Mouse (Mus musculus): ENCODE results near the gene Thap3. TPM values are rescaled to one million over a fixed set of nuclear protein-coding genes. Genes with fewer than 3 reads are reported as not detected.

The Thap3 gene
- polyA plus RNA-seq (2014; fragmentation: Illumina TruSeq; extraction: RNeasy Lipid Tissue Mini Kit (QIAGEN cat#74804); ENCODE audit: low read depth, low replicate concordance), result not detected

DNA sequence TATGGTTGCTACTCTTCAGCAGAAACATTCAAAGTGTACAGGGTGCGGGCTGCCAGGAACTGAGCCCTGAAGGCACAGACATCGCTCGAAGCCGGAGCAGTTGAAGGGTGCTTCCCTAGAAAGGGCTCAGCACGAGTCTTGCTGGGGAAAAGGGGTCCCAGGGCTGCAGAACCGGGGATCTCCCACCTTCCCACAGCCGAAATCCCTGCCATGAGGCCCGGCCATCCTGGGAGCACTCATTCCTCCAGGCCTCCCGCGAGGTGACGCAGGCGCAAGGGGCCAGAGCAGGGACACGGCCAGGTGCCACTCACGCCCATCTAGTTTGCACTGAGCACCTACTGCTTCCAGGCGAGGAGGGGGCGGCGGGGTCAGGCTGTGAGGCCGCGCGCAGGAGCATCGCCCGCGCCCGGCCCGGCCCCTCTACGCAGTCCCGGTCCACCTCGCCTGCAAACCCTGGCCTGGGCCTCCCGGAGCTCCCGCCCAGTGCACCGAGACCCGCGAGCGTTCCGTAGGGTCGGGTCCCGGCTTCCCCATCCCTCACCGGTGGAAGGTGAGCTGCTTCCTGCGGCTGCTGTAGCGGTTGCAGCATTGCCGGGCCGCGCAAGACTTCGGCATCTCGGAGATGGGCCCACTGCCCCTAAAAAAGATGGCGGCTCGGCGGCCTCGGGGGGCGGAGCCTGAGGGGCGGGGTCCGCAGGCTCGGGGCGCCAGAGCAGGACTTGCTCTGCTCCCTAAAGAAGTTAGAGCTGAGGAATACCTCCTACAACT lies at the start of gene Thap3:
TSS of gene Thap3 (minus strand) at position 656 of the 768 bp plus-strand sequence.

DNA sequence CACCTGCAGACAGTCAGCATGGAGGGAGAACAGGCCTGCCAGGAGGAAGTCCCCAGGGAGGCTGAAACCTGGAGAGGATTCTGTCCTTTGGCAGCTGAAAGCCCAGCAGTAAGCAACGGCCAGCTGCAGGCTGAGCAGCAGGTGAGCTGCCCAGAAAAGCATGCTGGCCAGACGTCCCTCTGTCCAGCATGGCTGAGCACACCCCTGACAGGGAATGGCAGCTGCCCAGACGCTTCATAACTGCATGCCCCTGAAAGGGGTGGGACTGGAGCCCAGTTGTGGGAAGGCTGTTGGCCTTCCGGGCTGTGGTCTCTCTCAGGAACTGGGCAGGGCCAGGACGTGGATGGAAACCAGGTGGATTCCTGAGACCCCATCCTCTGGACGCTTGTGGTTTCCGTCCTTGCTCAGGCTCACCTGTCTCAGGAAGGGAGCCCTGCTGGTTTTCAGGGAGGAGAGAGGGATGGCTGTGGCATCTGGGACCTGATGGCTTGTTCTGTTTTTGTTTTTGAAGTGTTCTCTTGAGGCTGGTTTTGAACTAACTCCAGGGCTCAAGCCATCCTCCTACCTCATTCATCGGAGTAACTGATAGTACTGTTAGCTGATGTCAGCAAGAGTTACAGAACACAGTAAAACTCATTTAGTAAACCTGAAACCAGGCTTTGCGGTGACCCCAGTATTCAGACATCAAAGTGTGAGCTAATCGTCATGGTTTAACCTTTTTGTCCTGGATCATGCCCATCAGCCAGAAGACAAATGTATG lies 49.6 kb upstream of the Thap3 start, which contains the start of gene Tas1r1:
TSS of gene Tas1r1 (minus strand) at position 344 of the 760 bp plus-strand sequence.

DNA sequence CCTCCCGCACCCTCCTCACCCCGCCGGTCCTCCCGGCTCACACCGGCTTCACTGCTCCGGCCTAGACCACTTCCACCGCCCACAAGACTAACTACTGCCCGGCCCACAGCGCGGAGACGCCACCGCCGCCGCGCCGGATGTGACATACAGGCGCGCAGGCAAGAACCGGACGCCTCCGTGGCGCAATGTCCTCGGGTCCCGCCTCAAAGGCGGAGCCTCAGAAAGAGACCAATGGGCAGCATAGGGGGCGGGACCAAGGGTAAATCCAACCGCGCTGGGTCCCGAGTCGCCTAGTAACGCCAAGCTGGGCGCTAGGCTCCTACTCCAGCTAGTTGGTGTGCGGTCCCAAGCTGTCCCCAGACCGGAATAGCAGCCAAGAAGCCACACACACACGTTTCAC lies 38.7 kb upstream of the Thap3 start, which contains the start of gene Zbtb48:
TSS of gene Zbtb48 (minus strand) at position 148 of the 400 bp plus-strand sequence.

DNA sequence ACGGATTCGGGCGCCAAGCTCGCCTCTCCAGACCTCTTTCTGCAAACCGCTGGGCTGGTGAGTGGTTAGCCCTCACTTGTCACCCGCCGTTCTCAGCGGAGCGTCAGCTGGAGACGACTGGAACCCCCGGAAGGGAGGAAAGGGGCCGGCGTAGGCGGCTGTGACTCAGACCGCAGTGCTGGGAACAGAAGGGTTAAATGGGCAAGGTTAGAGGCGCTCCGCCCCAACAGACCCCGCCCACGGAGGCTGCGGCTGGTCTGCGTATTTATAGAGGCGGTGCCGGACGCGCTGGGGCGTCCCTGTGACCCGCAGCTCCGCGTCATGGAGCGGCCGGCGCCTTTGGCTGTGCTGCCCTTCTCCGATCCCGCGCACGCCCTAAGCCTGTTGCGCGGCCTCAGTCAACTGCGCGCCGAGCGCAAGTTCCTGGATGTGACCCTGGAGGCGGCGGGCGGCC lies 19.9 kb upstream of the Thap3 start, which contains the start of gene Klhl21:
TSS of gene Klhl21 (plus strand) at position 182 of the 454 bp plus-strand sequence.

DNA sequence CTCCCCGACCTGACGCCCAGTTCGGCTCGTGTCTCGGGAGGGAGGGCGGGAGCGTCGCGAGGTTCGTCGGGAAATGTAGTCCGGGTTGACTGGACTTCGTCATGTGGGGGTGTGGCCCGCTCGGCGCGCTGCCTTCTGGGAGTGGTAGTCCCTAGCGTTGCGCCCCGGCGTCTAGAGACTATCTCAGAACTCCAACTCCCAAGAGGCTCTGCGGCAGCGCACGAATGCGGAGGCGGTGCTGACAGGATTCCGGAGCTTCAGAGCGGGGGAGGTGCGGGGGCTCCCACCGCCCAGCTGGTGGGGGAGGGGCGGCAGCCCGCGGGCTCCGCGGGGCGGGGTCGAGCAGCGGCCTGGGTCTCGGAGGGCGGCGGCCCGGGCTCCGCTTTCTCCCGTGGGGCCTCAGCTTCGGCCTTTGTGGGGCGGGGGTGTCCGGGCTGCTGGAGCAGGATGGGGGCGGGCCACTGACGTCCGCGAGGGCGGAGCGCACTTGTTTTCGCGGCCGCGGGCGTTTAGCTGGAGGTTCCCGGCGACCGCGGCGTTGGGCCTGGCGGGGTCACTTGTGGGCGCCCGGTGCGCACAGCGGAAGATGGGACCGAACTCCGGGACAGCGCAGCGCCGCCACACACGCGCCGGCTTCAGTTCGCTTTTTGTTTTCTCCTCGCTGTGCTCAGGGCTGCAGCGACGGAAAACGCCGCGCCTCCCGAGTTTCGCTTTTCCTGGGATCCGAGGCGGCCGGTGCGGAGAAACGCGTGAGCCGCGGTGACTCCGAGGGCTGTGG lies 7.6 kb upstream of the Thap3 start, which contains the start of gene Phf13:
TSS of gene Phf13 (minus strand) at position 86 of the 778 bp plus-strand sequence.

DNA sequence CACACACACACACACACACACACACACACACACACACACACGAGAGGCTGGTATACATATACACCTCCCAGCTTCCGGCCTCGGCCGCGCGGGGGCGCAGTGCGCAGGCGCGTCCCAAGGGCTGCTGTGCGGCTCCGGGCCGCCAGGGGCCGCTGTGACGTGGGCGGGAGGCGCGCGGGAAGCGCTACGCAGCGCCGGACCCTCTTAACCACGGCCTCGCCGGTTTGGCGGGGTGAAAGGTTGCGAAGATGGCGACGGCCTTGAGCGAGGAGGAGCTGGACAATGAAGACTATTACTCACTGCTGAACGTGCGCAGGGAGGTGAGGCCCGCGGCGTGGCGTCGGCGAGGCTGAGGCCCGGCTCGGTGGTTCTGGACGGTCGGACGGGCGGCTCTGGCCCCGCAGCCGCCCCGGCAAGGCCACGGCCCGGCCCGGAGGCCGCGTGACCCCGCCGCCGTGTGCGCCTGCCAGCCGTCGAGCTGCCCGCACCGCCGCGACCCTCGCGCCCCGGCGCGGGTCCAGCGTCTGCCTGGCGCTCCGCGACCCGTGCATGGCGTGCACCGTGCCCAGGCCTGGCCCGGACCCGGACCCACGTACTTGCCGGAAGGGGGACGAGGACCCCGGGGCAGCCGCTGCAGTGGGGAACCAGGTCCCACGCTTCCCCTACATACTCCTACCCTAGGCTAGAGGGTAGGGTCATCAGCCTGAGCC lies 55.1 kb downstream of the Thap3 start, which contains the start of gene Dnajc11:
TSS of gene Dnajc11 (plus strand) at position 187 of the 710 bp plus-strand sequence.

Other genes starting within 250 kb of the Thap3 start
- 35.4 TPM for gene Camta1, start 127.1 kb downstream of the Thap3 start, polyA plus RNA-seq (2014; fragmentation: Illumina TruSeq; extraction: RNeasy Lipid Tissue Mini Kit (QIAGEN cat#74804); ENCODE audit: low read depth, low replicate concordance)
- gene Dnajc11, start 55.3 kb downstream of the Thap3 start, polyA plus RNA-seq (2014; fragmentation: Illumina TruSeq; extraction: RNeasy Lipid Tissue Mini Kit (QIAGEN cat#74804); ENCODE audit: low read depth, low replicate concordance), result 58.1 TPM
- gene Phf13, start 7.3 kb upstream of the Thap3 start, polyA plus RNA-seq (2014; fragmentation: Illumina TruSeq; extraction: RNeasy Lipid Tissue Mini Kit (QIAGEN cat#74804); ENCODE audit: low read depth, low replicate concordance), result 11.3 TPM
- gene Klhl21, start 19.8 kb upstream of the Thap3 start, polyA plus RNA-seq (2014; fragmentation: Illumina TruSeq; extraction: RNeasy Lipid Tissue Mini Kit (QIAGEN cat#74804); ENCODE audit: low read depth, low replicate concordance), result 3.7 TPM
- 1.7 TPM for gene Zbtb48, start 38.7 kb upstream of the Thap3 start, polyA plus RNA-seq (2014; fragmentation: Illumina TruSeq; extraction: RNeasy Lipid Tissue Mini Kit (QIAGEN cat#74804); ENCODE audit: low read depth, low replicate concordance)
- not detected for gene Tas1r1, start 49.6 kb upstream of the Thap3 start, polyA plus RNA-seq (2014; fragmentation: Illumina TruSeq; extraction: RNeasy Lipid Tissue Mini Kit (QIAGEN cat#74804); ENCODE audit: low read depth, low replicate concordance)
- gene Nol9, start 50.3 kb upstream of the Thap3 start, polyA plus RNA-seq (2014; fragmentation: Illumina TruSeq; extraction: RNeasy Lipid Tissue Mini Kit (QIAGEN cat#74804); ENCODE audit: low read depth, low replicate concordance), result 22.7 TPM
- gene Plekhg5, start 83.5 kb upstream of the Thap3 start, polyA plus RNA-seq (2014; fragmentation: Illumina TruSeq; extraction: RNeasy Lipid Tissue Mini Kit (QIAGEN cat#74804); ENCODE audit: low read depth, low replicate concordance), result not detected
- not detected for gene Tnfrsf25, start 126.9 kb upstream of the Thap3 start, polyA plus RNA-seq (2014; fragmentation: Illumina TruSeq; extraction: RNeasy Lipid Tissue Mini Kit (QIAGEN cat#74804); ENCODE audit: low read depth, low replicate concordance)
- not detected for gene Espn, start 163.4 kb upstream of the Thap3 start, polyA plus RNA-seq (2014; fragmentation: Illumina TruSeq; extraction: RNeasy Lipid Tissue Mini Kit (QIAGEN cat#74804); ENCODE audit: low read depth, low replicate concordance)
- not detected for gene Hes2, start 169.9 kb upstream of the Thap3 start, polyA plus RNA-seq (2014; fragmentation: Illumina TruSeq; extraction: RNeasy Lipid Tissue Mini Kit (QIAGEN cat#74804); ENCODE audit: low read depth, low replicate concordance)
- 1.2 TPM for gene Acot7, start 189.1 kb upstream of the Thap3 start, polyA plus RNA-seq (2014; fragmentation: Illumina TruSeq; extraction: RNeasy Lipid Tissue Mini Kit (QIAGEN cat#74804); ENCODE audit: low read depth, low replicate concordance)